Mouse (Mus musculus) 416B (cell line): Measurements from ENCODE around the gene Olfr1465.

Experiments
- DNase-seq: peaks from one replicate; pipeline ENCODE4 v3.0.0; 2011; ENCODE audit warnings: low read depth

The Olfr1465 gene

DNA sequence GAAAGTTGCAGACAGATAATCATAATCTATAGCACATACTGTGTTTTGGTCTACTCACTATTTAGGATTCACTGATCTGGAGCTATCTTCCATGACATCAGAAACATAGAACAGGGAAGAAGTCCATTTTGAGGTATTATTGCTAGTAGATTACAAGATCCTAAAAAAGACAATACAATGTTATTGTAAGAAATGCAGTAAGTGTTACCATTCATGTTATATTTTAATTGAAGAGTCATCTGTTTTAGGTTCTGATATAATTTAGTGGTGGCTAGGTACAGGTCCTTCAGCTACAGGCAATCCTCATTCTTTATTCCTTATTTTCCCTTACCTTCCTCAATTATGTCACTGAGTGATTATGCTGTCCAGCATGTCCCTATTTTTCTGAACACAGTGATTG lies at the start of gene Olfr1465:
Olfr1465 (minus strand) TSS at position 101 of the 400 bp plus-strand sequence.
- no peak for DNase-seq

DNA sequence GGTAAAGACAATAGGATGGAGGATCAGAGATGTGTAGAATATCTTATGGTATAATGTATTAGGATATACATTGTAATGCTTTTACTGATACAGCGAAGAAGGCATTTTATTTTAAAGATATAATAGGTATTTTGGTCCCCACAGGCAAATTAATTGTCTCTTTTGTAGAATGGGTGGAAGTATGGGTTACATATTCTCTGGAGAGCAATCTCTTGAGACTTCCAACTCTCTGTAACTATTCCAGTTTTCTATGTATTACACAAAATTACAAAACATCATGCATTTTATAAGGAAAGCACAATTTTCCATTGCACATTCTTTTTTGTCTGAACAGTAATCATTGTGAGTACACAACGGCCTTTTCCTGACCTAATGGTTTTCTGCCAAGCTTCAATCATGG lies 46.6 kb upstream of the Olfr1465 start, which contains the start of gene Olfr1467:
Olfr1467 (plus strand) TSS at position 301 of the 400 bp plus-strand sequence.
- DNase-seq: no peak

DNA sequence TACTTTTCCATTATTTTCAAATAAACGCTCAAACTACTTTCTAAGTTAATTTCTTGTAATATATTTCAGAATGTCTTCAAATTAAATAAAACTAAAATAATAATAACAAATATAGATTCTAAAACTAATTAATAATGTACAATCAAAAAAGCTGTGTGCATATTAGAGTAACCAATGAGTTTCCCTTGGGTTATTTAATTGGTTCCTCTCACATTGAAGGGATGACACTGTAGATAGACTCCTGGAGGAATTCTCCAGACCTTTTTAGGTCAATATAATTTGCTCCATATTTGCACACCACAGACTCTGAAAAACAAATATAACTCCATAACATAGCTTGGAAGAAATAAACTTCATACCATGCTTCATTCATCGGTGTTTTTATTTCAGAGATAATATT lies 23.2 kb upstream of the Olfr1465 start, which contains the start of gene Olfr1466:
Olfr1466 (plus strand) TSS at position 301 of the 400 bp plus-strand sequence.
- no peak for DNase-seq
